Mouse (Mus musculus) lung, embryonic 14.5 days (tissue): ENCODE results near the gene Lingo1. TPM values are rescaled to one million over a fixed set of nuclear protein-coding genes. Genes with fewer than 3 reads are reported as not detected.

Source experiments
- ATAC-seq: fragments of 200-750 bp; cut with Nextera tagmentation; 2 replicates; pipeline ENCODE4 v1.8.0; 2017; ENCODE audit warnings: mild to moderate bottlenecking, moderate TSS enrichment, moderate library complexity; ENCODE audit not compliant: insufficient read depth
- DNase-seq: peaks from one replicate; pipeline ENCODE4 v3.0.0-alpha.2; 2015
- H3K27ac ChIP-seq: fragments of 300-500 bp; sonication (generic); 2 replicates; pipeline ENCODE4 v1.5.1; 2014; ENCODE audit warnings: low read depth, mild to moderate bottlenecking, moderate library complexity
- H3K27me3 ChIP-seq: fragments of 300-500 bp; sonication (generic); 2 replicates; pipeline ENCODE4 v1.6.1; 2014; ENCODE audit warnings: low read length, control low read depth; ENCODE audit not compliant: insufficient read depth
- H3K36me3 ChIP-seq: fragments of 300-500 bp; sonication (generic); 2 replicates; pipeline ENCODE4 v1.6.1; 2014; ENCODE audit warnings: control low read depth; ENCODE audit not compliant: insufficient read depth
- H3K4me1 ChIP-seq: fragments of 300-500 bp; sonication (generic); 2 replicates; pipeline ENCODE4 v1.6.1; 2014; ENCODE audit warnings: antibody characterized with exemption, control low read depth; ENCODE audit not compliant: insufficient read depth
- H3K4me2 ChIP-seq: fragments of 300-500 bp; sonication (generic); 2 replicates; pipeline ENCODE4 v1.6.1; 2014; ENCODE audit warnings: mild to moderate bottlenecking
- H3K4me3 ChIP-seq: fragments of 300-500 bp; sonication (generic); 2 replicates; pipeline ENCODE4 v1.5.1; 2014; ENCODE audit warnings: low read depth, low read length
- H3K9ac ChIP-seq: fragments of 300-500 bp; sonication (generic); 2 replicates; pipeline ENCODE4 v1.6.1; 2014
- H3K9me3 ChIP-seq: fragments of 300-500 bp; sonication (generic); 2 replicates; pipeline ENCODE4 v1.6.1; 2016; ENCODE audit warnings: low read depth, low read length, control low read depth
- CTCF ChIP-seq: IDR thresholded peaks from 2 replicates; pipeline ENCODE4 v1.5.1; 2016; ENCODE audit warnings: antibody characterized with exemption, low read depth
- WGBS: fragments of 180-500 bp; shearing (Covaris S2); extraction: QIAGEN DNeasy Blood & Tissue Kit; methylation state at CpG from one replicate; pipeline ENCODE4 v1.1.7; 2014; 5-methylcytosine and 5-hydroxymethylcytosine counted together
- polyA plus RNA-seq: library from polyadenylated mRNA; unstranded; fragments of >200 nt; fragmentation: Nextera tagmentation; extraction: Ambion mirVana; gene quantifications from 2 replicates; pipeline ENCODE4 v1.2.1, GENCODE M21; 2014

The Lingo1 gene
- polyA plus RNA-seq, 1 experiment from 2014 or later: 4.8 TPM

GRCm38 (mm10) chr9:56832900-56833299 is 36.6 kb upstream of the Lingo1 start:
- ATAC-seq: no peak
- Histone ChIP-seq H3K27me3 (no peaks in the 10 kb centered on the region), H3K4me2 (no peak overlapping the region), H3K4me3 (no peak overlapping the region), H3K9me3 (no peaks in the 10 kb centered on the region), H3K9ac (no peak overlapping the region; the same call in 1 of the 2 replicates), H3K27ac (no peak overlapping the region), H3K36me3 (no peaks in the 10 kb centered on the region), H3K4me1 (no peaks in the 10 kb centered on the region)
- no peak for DNase-seq
- WGBS: 25% methylated on average over 6 of the region's 6 CpGs
- TF ChIP-seq CTCF: no peak

DNA sequence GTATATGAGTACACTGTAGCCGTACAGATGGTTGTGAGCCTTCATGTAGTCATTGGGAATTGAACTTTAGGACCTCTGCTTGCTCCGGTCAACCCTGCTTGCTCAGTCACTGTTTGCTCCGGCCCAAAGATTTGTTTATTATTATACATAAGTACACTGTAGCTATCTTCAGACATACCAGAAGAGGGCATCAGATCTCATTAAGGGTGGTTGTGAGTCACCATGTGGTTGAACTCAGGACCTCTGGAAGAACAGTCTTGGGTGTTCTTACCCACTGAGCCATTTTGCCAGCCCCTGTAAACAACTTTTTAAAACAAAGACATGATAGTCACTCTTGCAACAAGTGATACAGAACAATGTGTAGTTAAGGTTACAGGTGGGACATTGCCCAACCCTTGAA is 35.6 kb upstream of the Lingo1 start:
- no peak for TF ChIP-seq CTCF
- no peak for ATAC-seq
- no peak for DNase-seq
- Histone ChIP-seq H3K27ac (no peak overlapping the region), H3K9me3 (no peaks in the 10 kb centered on the region), H3K9ac (no peak overlapping the region), H3K27me3 (no peaks in the 10 kb centered on the region), H3K4me2 (no peak overlapping the region), H3K4me1 (no peaks in the 10 kb centered on the region), H3K4me3 (no peak overlapping the region), H3K36me3 (no peaks in the 10 kb centered on the region)
- WGBS: 73% methylated on average over 3 of the region's 3 CpGs

DNA sequence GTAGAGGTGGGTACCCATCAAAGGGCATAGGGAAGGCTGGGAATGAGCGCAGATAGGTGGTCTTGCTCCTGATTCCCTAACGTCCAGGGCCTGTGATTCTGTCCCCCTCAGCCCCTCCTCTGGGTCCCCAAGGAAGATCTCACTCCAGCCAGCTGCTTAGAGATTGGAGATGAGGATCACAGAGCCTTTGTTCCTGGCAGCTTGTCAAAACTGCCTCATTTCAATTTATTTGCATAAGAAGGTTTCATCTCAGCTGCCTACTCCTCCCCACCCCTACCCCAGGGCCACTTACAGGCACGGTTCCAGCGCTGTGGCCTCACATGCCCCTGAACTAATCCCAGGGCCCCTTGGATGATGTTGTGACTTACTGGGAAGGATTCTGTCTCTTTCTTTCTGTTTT is 33.9 kb upstream of the Lingo1 start:
- H3K27me3 ChIP-seq: peaks cover 13% of the 10 kb centered on the region; the same call in 1 of the 2 replicates
- WGBS: 20% methylated on average over 4 of the region's 4 CpGs
- no peaks in the 10 kb centered on the region for H3K36me3 ChIP-seq
- ATAC-seq (no peak), DNase-seq (peak; percentile 77)
- no peak for TF ChIP-seq CTCF
- H3K4me1 ChIP-seq: no peaks in the 10 kb centered on the region
- H3K9me3 ChIP-seq: no peaks in the 10 kb centered on the region
- no peak overlapping the region for H3K9ac ChIP-seq
- no peak overlapping the region for H3K4me2 ChIP-seq
- no peak overlapping the region for H3K27ac ChIP-seq
- no peak overlapping the region for H3K4me3 ChIP-seq

GRCm38 (mm10) chr9:56828841-56829240 is 32.6 kb upstream of the Lingo1 start:
- Histone ChIP-seq H3K27ac (no peak overlapping the region), H3K9ac (no peak overlapping the region), H3K4me2 (no peak overlapping the region), H3K36me3 (no peaks in the 10 kb centered on the region), H3K4me3 (no peak overlapping the region), H3K4me1 (no peaks in the 10 kb centered on the region), H3K9me3 (no peaks in the 10 kb centered on the region), H3K27me3 (peaks cover 13% of the 10 kb centered on the region; the same call in 1 of the 2 replicates)
- ATAC-seq (no peak), DNase-seq (no peak)
- TF ChIP-seq CTCF: no peak
- WGBS: 84% methylated on average over 6 of the region's 6 CpGs

GRCm38 (mm10) chr9:56828146-56828545 is 31.9 kb upstream of the Lingo1 start:
- Histone ChIP-seq H3K27ac (no peak overlapping the region), H3K4me3 (no peak overlapping the region), H3K9me3 (no peaks in the 10 kb centered on the region), H3K36me3 (no peaks in the 10 kb centered on the region), H3K4me1 (no peaks in the 10 kb centered on the region), H3K4me2 (no peak overlapping the region), H3K27me3 (peaks cover 13% of the 10 kb centered on the region; the same call in 1 of the 2 replicates), H3K9ac (no peak overlapping the region)
- TF ChIP-seq CTCF: no peak
- DNase-seq (peak; percentile 22), ATAC-seq (no peak)
- 36% methylated on average over 9 of the region's 9 CpGs for WGBS

DNA sequence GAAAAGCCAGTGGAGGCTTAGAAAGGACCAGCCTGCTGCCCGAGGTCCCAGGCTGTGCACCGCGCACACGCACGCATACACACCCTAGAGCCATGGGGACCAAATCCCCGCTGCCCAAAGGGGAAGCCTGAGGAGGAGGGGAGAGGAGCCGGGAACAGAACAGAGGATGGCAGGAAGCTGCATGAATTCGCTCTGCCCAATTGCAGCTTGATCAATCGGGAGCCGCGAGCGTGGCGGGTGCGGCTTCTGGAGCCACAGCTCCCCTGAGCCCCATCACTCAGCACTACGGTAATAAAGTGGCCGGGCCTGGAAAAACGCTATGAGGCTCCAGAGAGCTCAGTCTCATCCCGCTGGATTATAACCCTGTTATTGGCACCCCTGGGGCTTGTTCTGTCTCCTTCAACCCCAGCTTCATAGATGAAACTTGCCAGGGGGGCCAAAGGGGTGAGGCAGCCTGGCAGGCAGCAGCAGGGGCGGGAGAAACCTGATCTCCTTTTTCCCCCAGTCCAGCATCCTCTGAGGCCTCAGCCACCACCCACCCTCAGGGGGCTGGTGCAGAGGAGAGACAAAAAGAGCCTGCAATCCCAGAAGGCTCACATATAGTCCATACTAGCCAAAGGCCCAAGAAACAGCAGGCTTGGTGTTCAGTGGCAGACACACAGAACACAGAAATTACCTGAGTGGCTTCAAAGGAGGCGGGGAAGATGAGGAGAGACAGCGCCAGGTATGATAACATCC is 29.4 kb upstream of the Lingo1 start:
- WGBS: 11% methylated on average over 21 of the region's 21 CpGs
- Histone ChIP-seq H3K9me3 (no peaks in the 10 kb centered on the region), H3K4me2 (peak overlapping the region; percentile 39; the same call in 1 of the 2 replicates), H3K27ac (no peak overlapping the region), H3K27me3 (peaks cover 13% of the 10 kb centered on the region; the same call in 1 of the 2 replicates), H3K36me3 (no peaks in the 10 kb centered on the region), H3K4me3 (no peak overlapping the region), H3K4me1 (no peaks in the 10 kb centered on the region), H3K9ac (no peak overlapping the region)
- TF ChIP-seq CTCF: no peak
- peak; percentile 10 for DNase-seq
- no peak for ATAC-seq

GRCm38 (mm10) chr9:56824900-56825299 is 28.6 kb upstream of the Lingo1 start:
- no peaks in the 10 kb centered on the region for H3K4me1 ChIP-seq
- peaks cover 13% of the 10 kb centered on the region; the same call in 1 of the 2 replicates for H3K27me3 ChIP-seq
- H3K4me2 ChIP-seq: no peak overlapping the region
- ATAC-seq (no peak), DNase-seq (peak; percentile 77)
- no peak overlapping the region for H3K4me3 ChIP-seq
- WGBS: 6% methylated on average over 3 of the region's 3 CpGs
- no peak overlapping the region for H3K9ac ChIP-seq
- H3K36me3 ChIP-seq: no peaks in the 10 kb centered on the region
- peak; percentile 59 for TF ChIP-seq CTCF
- no peak overlapping the region for H3K27ac ChIP-seq
- no peaks in the 10 kb centered on the region for H3K9me3 ChIP-seq
